In genomic region chr1:84889330-84890004, GRCm38 (mm10) we compare ENCODE assay signal across 15 mouse cellular contexts. TPM values are rescaled to one million over a fixed set of nuclear protein-coding genes. Genes with fewer than 3 reads are reported as not detected.
DNase-seq lines count a peak whose midpoint lies in the region; ATAC-seq and TF ChIP-seq lines count a peak whose summit lies in the region.
"Had no signal": no experiment of that assay in that cellular context is flagged by ENCODE, and none has a peak within 500 bp of the region (broad histone marks: within the 10 kb centered on the region; RNA-seq: fewer than 3 reads in every experiment).

No protein-coding gene starts in this region.

- H3K27ac ChIP-seq in forebrain, embryonic 15.5 days (replicated peaks) = peak overlapping the region; percentile 27
- no peak overlapping the region for H3K27ac ChIP-seq in hindbrain, postnatal 0 days
- H3K27ac ChIP-seq in neural tube, embryonic 13.5 days (replicated peaks) = peak overlapping the region; percentile 61; the same call in 1 of the 2 replicates
- H3K27ac ChIP-seq: left cerebral cortex, adult 2 months had no signal

- H3K27me3 ChIP-seq in forebrain, embryonic 15.5 days = no peaks in the 10 kb centered on the region
- H3K27me3 ChIP-seq in hindbrain, postnatal 0 days (ENCODE audit: insufficient read depth, low read length) = no peaks in the 10 kb centered on the region
- no peaks in the 10 kb centered on the region for H3K27me3 ChIP-seq in neural tube, embryonic 13.5 days

- H3K9me3 ChIP-seq in forebrain, embryonic 15.5 days = no peaks in the 10 kb centered on the region
- no peaks in the 10 kb centered on the region for H3K9me3 ChIP-seq in hindbrain, postnatal 0 days (ENCODE audit: low read length)
- H3K9me3 ChIP-seq in neural tube, embryonic 13.5 days = no peaks in the 10 kb centered on the region

- peak; percentile 47 for ATAC-seq in forebrain, embryonic 15.5 days (replicated peaks)
- no peak for ATAC-seq in hindbrain, postnatal 0 days
- peak; percentile 57; the same call in 1 of the 2 replicates for ATAC-seq in neural tube, embryonic 13.5 days (ENCODE audit: low read depth)

- peaks cover 13% of the 10 kb centered on the region for H3K4me1 ChIP-seq in forebrain, embryonic 15.5 days
- no peaks in the 10 kb centered on the region for H3K4me1 ChIP-seq in hindbrain, postnatal 0 days (ENCODE audit: insufficient read depth, low read length)
- H3K4me1 ChIP-seq in neural tube, embryonic 13.5 days (replicated peaks) = peaks cover 14% of the 10 kb centered on the region

- TF ChIP-seq CTCF in brain, embryonic 14.5 days (IDR thresholded peaks at IDR 0.05; ENCODE audit: borderline replicate concordance, extremely low read depth, insufficient read depth, insufficient read length) = no peak
- TF ChIP-seq CTCF in hindbrain, postnatal 0 days (IDR thresholded peaks at IDR 0.05; ENCODE audit: low read depth) = no peak

- 36% methylated on average over 8 of the region's 8 CpGs for WGBS in forebrain, embryonic 15.5 days
- 47% methylated on average over 8 of the region's 8 CpGs for WGBS in hindbrain, postnatal 0 days
- WGBS in neural tube, embryonic 13.5 days = 56% methylated on average over 8 of the region's 8 CpGs

- H3K9ac ChIP-seq in forebrain, embryonic 15.5 days (replicated peaks) = no peak overlapping the region
- H3K9ac ChIP-seq in hindbrain, postnatal 0 days (replicated peaks; ENCODE audit: low read length) = no peak overlapping the region
- H3K9ac ChIP-seq in neural tube, embryonic 13.5 days = no peak overlapping the region

- H3K4me2 ChIP-seq in forebrain, embryonic 15.5 days (replicated peaks) = peak overlapping the region; percentile 21
- peak overlapping the region; percentile 21; the same call in 1 of the 2 replicates for H3K4me2 ChIP-seq in hindbrain, postnatal 0 days (ENCODE audit: low read depth, low read length)
- H3K4me2 ChIP-seq in neural tube, embryonic 13.5 days = peak overlapping the region; percentile 34

- peak; percentile 33 for DNase-seq in brain, embryonic 14.5 days (ENCODE audit: low read depth)
- no peak for DNase-seq in hindbrain, postnatal 0 days (ENCODE audit: low spot score)
- no peak for DNase-seq in ovary, postnatal 14 days (ENCODE audit: low spot score)
- DNase-seq in embryo, embryonic 10.5 days (ENCODE audit: low spot score) = no peak
- no peak for DNase-seq in layer of hippocampus, postnatal 10 days (ENCODE audit: low spot score in 2 of 2)
- DNase-seq: cerebellum, adult 18-20 months; gastrocnemius, postnatal 10 days; kidney, adult 18-20 months; lung, adult 2 months; right cerebral cortex, postnatal 25 days had no signal

- no peak overlapping the region for H3K4me3 ChIP-seq in forebrain, embryonic 15.5 days
- no peak overlapping the region for H3K4me3 ChIP-seq in hindbrain, postnatal 0 days (ENCODE audit: low read length)
- no peak overlapping the region for H3K4me3 ChIP-seq in neural tube, embryonic 13.5 days
- H3K4me3 ChIP-seq: erythroblast, embryonic 14.5 days; left cerebral cortex, adult 2 months had no signal

- H3K36me3 ChIP-seq in forebrain, embryonic 15.5 days = no peaks in the 10 kb centered on the region
- H3K36me3 ChIP-seq in hindbrain, postnatal 0 days (ENCODE audit: insufficient read depth, low read length) = no peaks in the 10 kb centered on the region
- no peaks in the 10 kb centered on the region for H3K36me3 ChIP-seq in neural tube, embryonic 13.5 days

- TF ChIP-seq POLR2A in brain, embryonic 14.5 days (IDR thresholded peaks at IDR 0.05; ENCODE audit: borderline replicate concordance, extremely low read depth, insufficient read depth, insufficient read length, poor library complexity, severe bottlenecking) = no peak

RNA-seq across cellular contexts. Expression of gene Slc16a14, which starts 45.5 kb away (rescaled TPM):
- polyA plus RNA-seq in brain, embryonic 14.5 days (2012; rRNA removed) = 8.8 and 10.9 TPM in 2 replicates
- polyA plus RNA-seq in forebrain, embryonic 15.5 days (2015; fragmentation: Nextera tagmentation; extraction: Ambion mirVana) = 9.0 and 9.2 TPM in 2 replicates
- 15.7 and 20.3 TPM in 2 replicates for total RNA-seq in hindbrain, postnatal 0 days (2014; rRNA removed)
- polyA plus RNA-seq in hindbrain, postnatal 0 days (2015; fragmentation: Nextera tagmentation; extraction: Ambion mirVana) = 14.5 and 16.2 TPM in 2 replicates
- 7.5 and 8.0 TPM in 2 replicates for polyA plus RNA-seq in neural tube, embryonic 13.5 days (2015; fragmentation: Nextera tagmentation; extraction: Ambion mirVana)
- total RNA-seq in layer of hippocampus, postnatal 10 days (2021) = 10 to 100 TPM; 27.7 to 39.1 TPM
- total RNA-seq: gastrocnemius, postnatal 10 days had no signal
- polyA plus RNA-seq: erythroblast, embryonic 14.5 days; large intestine, adult 2 months had no signal

RNA-seq across cellular contexts. Expression of gene Trip12, which starts 49.2 kb away (rescaled TPM):
- polyA plus RNA-seq in brain, embryonic 14.5 days (2012; rRNA removed) = 96.1 and 115 TPM in 2 replicates
- polyA plus RNA-seq in forebrain, embryonic 15.5 days (2015; fragmentation: Nextera tagmentation; extraction: Ambion mirVana) = 53.8 and 55.5 TPM in 2 replicates
- 82.2 and 92.8 TPM in 2 replicates for total RNA-seq in hindbrain, postnatal 0 days (2014; rRNA removed)
- 28.4 and 36.8 TPM in 2 replicates for polyA plus RNA-seq in hindbrain, postnatal 0 days (2015; fragmentation: Nextera tagmentation; extraction: Ambion mirVana)
- 56.2 and 60.9 TPM in 2 replicates for polyA plus RNA-seq in neural tube, embryonic 13.5 days (2015; fragmentation: Nextera tagmentation; extraction: Ambion mirVana)
- 100 to 1,000 TPM; 191 to 197 TPM for total RNA-seq in layer of hippocampus, postnatal 10 days (2021)

RNA-seq across cellular contexts. Expression of gene Fbxo36, which starts 49.8 kb away (rescaled TPM):
- polyA plus RNA-seq in brain, embryonic 14.5 days (2012; rRNA removed) = 4.0 and 4.9 TPM in 2 replicates
- polyA plus RNA-seq in forebrain, embryonic 15.5 days (2015; fragmentation: Nextera tagmentation; extraction: Ambion mirVana) = 4.4 and 6.5 TPM in 2 replicates
- total RNA-seq in hindbrain, postnatal 0 days (2014; rRNA removed) = 2.8 and 3.7 TPM in 2 replicates
- 10.1 and 12.8 TPM in 2 replicates for polyA plus RNA-seq in hindbrain, postnatal 0 days (2015; fragmentation: Nextera tagmentation; extraction: Ambion mirVana)
- polyA plus RNA-seq in neural tube, embryonic 13.5 days (2015; fragmentation: Nextera tagmentation; extraction: Ambion mirVana) = 4.9 and 6.1 TPM in 2 replicates
- total RNA-seq in layer of hippocampus, postnatal 10 days (2021) = 1 to 10 TPM; 1.8 to 2.2 TPM
